Mouse (Mus musculus): ENCODE data around the gene Ggcx. TPM values are rescaled to one million over a fixed set of nuclear protein-coding genes. Genes with fewer than 3 reads are reported as not detected.
"Not testable (repeated sequence)": the region's sequence is repeated elsewhere in the genome, so short reads cannot be mapped to it uniquely, and the experiment has no call there.

Gene Ggcx
- polyA plus RNA-seq, 1 experiment from 2014 or later, result 33.8 TPM

GRCm38 (mm10) chr6:72452329-72452728, 38.2 kb downstream of the Ggcx start:
- Histone ChIP-seq H3K4me2 (no peak overlapping the region), H3K27ac (ENCODE audit: poor library complexity, severe bottlenecking) (no peak overlapping the region), H3K9me3 (replicated peaks) (no peaks in the 10 kb centered on the region), H3K27me3 (replicated peaks) (no peaks in the 10 kb centered on the region), H3K4me3 (no peak overlapping the region), H3K36me3 (no peaks in the 10 kb centered on the region), H3K9ac (no peak overlapping the region), H3K4me1 (replicated peaks) (peaks cover 23% of the 10 kb centered on the region)
- no peak for ATAC-seq (ENCODE audit: insufficient number of reproducible peaks, low FRiP score)
- 67% methylated on average over 2 of the region's 2 CpGs for WGBS

- H3K4me2 ChIP-seq, result no peak overlapping the region
- no peaks in the 10 kb centered on the region for H3K9me3 ChIP-seq (replicated peaks)
- H3K36me3 ChIP-seq, result no peaks in the 10 kb centered on the region
- no peak overlapping the region for H3K4me3 ChIP-seq
- H3K27me3 ChIP-seq (replicated peaks), result no peaks in the 10 kb centered on the region
- 88% methylated on average over 3 of the region's 3 CpGs for WGBS
- no peak overlapping the region for H3K27ac ChIP-seq (ENCODE audit: poor library complexity, severe bottlenecking)
- H3K9ac ChIP-seq, result no peak overlapping the region
- ATAC-seq (ENCODE audit: insufficient number of reproducible peaks, low FRiP score), result no peak
- peaks cover 23% of the 10 kb centered on the region for H3K4me1 ChIP-seq (replicated peaks)
Observed at GRCm38 (mm10) chr6:72453578-72453977, 39.5 kb downstream of the Ggcx start.

- Histone ChIP-seq H3K4me3 (no peak overlapping the region), H3K36me3 (no peaks in the 10 kb centered on the region), H3K27me3 (replicated peaks) (no peaks in the 10 kb centered on the region), H3K9ac (peak overlapping the region; percentile 42; the same call in 1 of the 2 replicates), H3K27ac (ENCODE audit: poor library complexity, severe bottlenecking) (peak overlapping the region; percentile 61), H3K9me3 (replicated peaks) (no peaks in the 10 kb centered on the region), H3K4me2 (no peak overlapping the region), H3K4me1 (replicated peaks) (peaks cover 24% of the 10 kb centered on the region)
- no peak for ATAC-seq (ENCODE audit: insufficient number of reproducible peaks, low FRiP score)
- 38% methylated on average over 7 of the region's 7 CpGs for WGBS
Observed at GRCm38 (mm10) chr6:72454072-72454746, 40.1 kb downstream of the Ggcx start.

GRCm38 (mm10) chr6:72454833-72455373, 40.8 kb downstream of the Ggcx start:
- Histone ChIP-seq H3K36me3 (no peaks in the 10 kb centered on the region), H3K27ac (ENCODE audit: poor library complexity, severe bottlenecking) (peak overlapping the region; percentile 61; the same call in 1 of the 2 replicates), H3K9ac (0 out of 2 replicates have a peak overlapping the region, but pooled peaks have one; percentile 42), H3K4me3 (no peak overlapping the region), H3K9me3 (replicated peaks) (no peaks in the 10 kb centered on the region), H3K4me2 (no peak overlapping the region), H3K27me3 (replicated peaks) (no peaks in the 10 kb centered on the region), H3K4me1 (replicated peaks) (peaks cover 26% of the 10 kb centered on the region)
- WGBS, result 64% methylated on average over 7 of the region's 7 CpGs
- no peak for ATAC-seq (ENCODE audit: insufficient number of reproducible peaks, low FRiP score)

- ATAC-seq (ENCODE audit: insufficient number of reproducible peaks, low FRiP score), result no peak
- Histone ChIP-seq H3K36me3 (no peaks in the 10 kb centered on the region), H3K27ac (ENCODE audit: poor library complexity, severe bottlenecking) (no peak overlapping the region), H3K4me2 (no peak overlapping the region), H3K9me3 (replicated peaks) (no peaks in the 10 kb centered on the region), H3K27me3 (replicated peaks) (no peaks in the 10 kb centered on the region), H3K9ac (no peak overlapping the region), H3K4me1 (replicated peaks) (peaks cover 26% of the 10 kb centered on the region), H3K4me3 (no peak overlapping the region)
- WGBS, result 43% methylated on average over 4 of the region's 4 CpGs
Observed at GRCm38 (mm10) chr6:72456567-72456966, 42.5 kb downstream of the Ggcx start.

- no peaks in the 10 kb centered on the region for H3K36me3 ChIP-seq
- H3K9me3 ChIP-seq (replicated peaks), result no peaks in the 10 kb centered on the region
- no peak overlapping the region for H3K27ac ChIP-seq (ENCODE audit: poor library complexity, severe bottlenecking)
- ATAC-seq (ENCODE audit: insufficient number of reproducible peaks, low FRiP score), result no peak
- peaks cover 26% of the 10 kb centered on the region for H3K4me1 ChIP-seq (replicated peaks)
- WGBS, result 59% methylated on average over 7 of the region's 7 CpGs
- H3K4me3 ChIP-seq, result no peak overlapping the region
- H3K9ac ChIP-seq, result no peak overlapping the region
- no peak overlapping the region for H3K4me2 ChIP-seq
- no peaks in the 10 kb centered on the region for H3K27me3 ChIP-seq (replicated peaks)
Observed at GRCm38 (mm10) chr6:72458418-72458817, 44.3 kb downstream of the Ggcx start.

GRCm38 (mm10) chr6:72458921-72459320, 44.8 kb downstream of the Ggcx start:
- H3K36me3 ChIP-seq, result no peaks in the 10 kb centered on the region
- no peak for ATAC-seq (ENCODE audit: insufficient number of reproducible peaks, low FRiP score)
- H3K9me3 ChIP-seq (replicated peaks), result no peaks in the 10 kb centered on the region
- peaks cover 26% of the 10 kb centered on the region for H3K4me1 ChIP-seq (replicated peaks)
- H3K4me3 ChIP-seq, result no peak overlapping the region
- H3K4me2 ChIP-seq, result no peak overlapping the region
- H3K9ac ChIP-seq, result no peak overlapping the region
- H3K27me3 ChIP-seq (replicated peaks), result no peaks in the 10 kb centered on the region
- 44% methylated on average over 5 of the region's 5 CpGs for WGBS
- no peak overlapping the region for H3K27ac ChIP-seq (ENCODE audit: poor library complexity, severe bottlenecking)

GRCm38 (mm10) chr6:72460036-72460801, 46.1 kb downstream of the Ggcx start:
- Histone ChIP-seq H3K4me1 (replicated peaks) (peaks cover 13% of the 10 kb centered on the region; the same call in 1 of the 2 replicates), H3K27me3 (replicated peaks) (no peaks in the 10 kb centered on the region), H3K36me3 (no peaks in the 10 kb centered on the region), H3K27ac (ENCODE audit: poor library complexity, severe bottlenecking) (no peak overlapping the region), H3K9ac (no peak overlapping the region), H3K4me2 (no peak overlapping the region), H3K4me3 (no peak overlapping the region), H3K9me3 (replicated peaks) (no peaks in the 10 kb centered on the region)
- peak; percentile 55; the same call in 1 of the 2 replicates for ATAC-seq (ENCODE audit: insufficient number of reproducible peaks, low FRiP score)
- WGBS, result 56% methylated on average over 9 of the region's 9 CpGs

GRCm38 (mm10) chr6:72462550-72463257, 48.6 kb downstream of the Ggcx start:
- H3K9ac ChIP-seq; H3K27ac ChIP-seq (ENCODE audit: poor library complexity, severe bottlenecking); H3K4me3 ChIP-seq; H3K36me3 ChIP-seq; ATAC-seq (ENCODE audit: insufficient number of reproducible peaks, low FRiP score); H3K27me3 ChIP-seq (replicated peaks); H3K9me3 ChIP-seq (replicated peaks); H3K4me1 ChIP-seq (replicated peaks); H3K4me2 ChIP-seq: not testable (repeated sequence)
- WGBS, result 73% methylated on average over 5 of the region's 5 CpGs

- ATAC-seq (ENCODE audit: insufficient number of reproducible peaks, low FRiP score), result no peak
- WGBS, result 70% methylated on average over 8 of the region's 8 CpGs
- H3K36me3 ChIP-seq, result no peaks in the 10 kb centered on the region
- no peaks in the 10 kb centered on the region for H3K27me3 ChIP-seq (replicated peaks)
- no peak overlapping the region for H3K4me3 ChIP-seq
- no peaks in the 10 kb centered on the region for H3K9me3 ChIP-seq (replicated peaks)
- H3K27ac ChIP-seq (ENCODE audit: poor library complexity, severe bottlenecking), result no peak overlapping the region
- H3K9ac ChIP-seq, result no peak overlapping the region
- H3K4me1 ChIP-seq (replicated peaks), result no peaks in the 10 kb centered on the region; the same call in 1 of the 2 replicates
- H3K4me2 ChIP-seq, result no peak overlapping the region
Observed at GRCm38 (mm10) chr6:72465361-72466157, 51.5 kb downstream of the Ggcx start.
